Mouse (Mus musculus) heart, adult 2 months (tissue): ENCODE measurements around the gene Wdr45b. TPM values are rescaled to one million over a fixed set of nuclear protein-coding genes. Genes with fewer than 3 reads are reported as not detected.
"Not testable (repeated sequence)": the region's sequence is repeated elsewhere in the genome, so short reads cannot be mapped to it uniquely, and the experiment has no call there.

ENCODE experiments used
- DNase-seq, 2 experiments: peaks; one replicate each; pipeline ENCODE4 v3.0.0; 2021
- H3K27ac ChIP-seq: fragments of 200-600 bp; 2 replicates; pipeline ENCODE4 v1.8.1; 2022
- H3K27me3 ChIP-seq: fragments of 200-500 bp; 2 replicates; pipeline ENCODE4 v1.6.1; 2012; ENCODE audit warnings: mild to moderate bottlenecking, low read length, inconsistent platforms, mixed read lengths; ENCODE audit not compliant: control insufficient read depth, insufficient read depth
- H3K36me3 ChIP-seq: fragments of 200-500 bp; 2 replicates; pipeline ENCODE4 v1.6.1; 2012; ENCODE audit warnings: low read length, inconsistent platforms; ENCODE audit not compliant: control insufficient read depth, insufficient read depth
- H3K4me1 ChIP-seq: fragments of 200-500 bp; 2 replicates; pipeline ENCODE4 v1.6.1; 2011; ENCODE audit warnings: low read length; ENCODE audit not compliant: control insufficient read depth, insufficient read depth
- H3K4me3 ChIP-seq: fragments of 200-600 bp; 2 replicates; pipeline ENCODE4 v1.8.1; 2022
- H3K79me2 ChIP-seq: fragments of 200-500 bp; replicated peaks from 2 replicates; pipeline ENCODE4 v1.6.1; 2012; ENCODE audit warnings: mild to moderate bottlenecking, inconsistent platforms, low read length, moderate library complexity, mixed read lengths; ENCODE audit not compliant: control insufficient read depth, insufficient read depth
- H3K9ac ChIP-seq: fragments of 200-500 bp; 2 replicates; pipeline ENCODE4 v1.6.1; 2012; ENCODE audit warnings: low read depth, mild to moderate bottlenecking, control low read depth, inconsistent platforms, low read length, mixed read lengths
- CTCF ChIP-seq: fragments of 200-600 bp; IDR thresholded peaks from 2 replicates; pipeline ENCODE4 v1.8.1; 2022; ENCODE audit warnings: antibody characterized with exemption, mild to moderate bottlenecking, moderate library complexity
- EP300 ChIP-seq: fragments of 200-500 bp; IDR thresholded peaks from 2 replicates; pipeline ENCODE4 v1.6.1; 2011; ENCODE audit warnings: low read depth, low read length, control low read depth; ENCODE audit not compliant: insufficient read depth
- POLR2A ChIP-seq: fragments of 200-500 bp; IDR thresholded peaks from 2 replicates; pipeline ENCODE4 v1.6.1; 2011; ENCODE audit warnings: mild to moderate bottlenecking, low read depth, low read length, control low read depth; ENCODE audit not compliant: insufficient read depth
- WGBS: fragments of 180-500 bp; shearing (Covaris S2); methylation state at CpG from one replicate; pipeline ENCODE4 v1.1.7; 2018; 5-methylcytosine and 5-hydroxymethylcytosine counted together
- intact Hi-C: fragments of 180-260 bp; cut with DNase I; formaldehyde crosslinking; loops from one replicate; pipeline ENCODE4 v1.15.1; 2025
- polyA plus RNA-seq: library from polyadenylated mRNA; depleted of rRNA; stranded (reverse); fragments of >200 nt; gene quantifications from 2 replicates; pipeline ENCODE4 v1.2.3, GENCODE M21; 2012
- total RNA-seq, 2 experiments: library from RNA; stranded (reverse); gene quantifications; 2 replicates each; pipeline ENCODE4 v1.2.3; 2021

The Wdr45b gene
- total and polyA plus RNA-seq, 3 experiments: 34.4 to 36.9 (median 36.8) TPM

DNA sequence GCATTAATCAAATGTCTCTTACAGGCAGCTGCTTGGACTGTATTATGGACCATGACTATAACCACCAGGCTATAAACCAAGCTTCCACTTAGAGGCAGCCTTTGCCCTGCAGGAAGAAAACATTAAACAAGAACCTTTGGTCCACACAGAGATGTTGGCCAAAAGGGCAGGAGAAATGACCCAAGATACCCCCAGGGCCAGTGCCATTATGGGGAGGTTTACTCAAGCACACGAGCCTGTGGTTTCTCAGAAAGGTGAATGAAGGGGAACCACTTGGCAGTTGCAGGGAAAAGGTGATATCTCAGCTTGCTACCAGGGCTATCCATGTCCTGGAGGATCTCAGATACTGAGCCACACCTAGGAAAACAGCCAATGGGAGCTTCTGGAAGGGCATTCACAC is 28.2 kb downstream of the Wdr45b start:
- Histone ChIP-seq H3K4me1 (no peaks in the 10 kb centered on the region), H3K9ac (no peak overlapping the region), H3K36me3 (no peaks in the 10 kb centered on the region), H3K4me3 (no peak overlapping the region), H3K27me3 (no peaks in the 10 kb centered on the region), H3K27ac (no peak overlapping the region), H3K79me2 (no peaks in the 10 kb centered on the region)
- TF ChIP-seq POLR2A (no peak), CTCF (no peak), EP300 (0 out of 2 replicates have a peak, but pooled peaks have one; percentile 55)
- WGBS: 57% methylated on average over 1 of the region's 1 CpGs
- no peak for DNase-seq
- intact Hi-C loops: no loop called here

DNA sequence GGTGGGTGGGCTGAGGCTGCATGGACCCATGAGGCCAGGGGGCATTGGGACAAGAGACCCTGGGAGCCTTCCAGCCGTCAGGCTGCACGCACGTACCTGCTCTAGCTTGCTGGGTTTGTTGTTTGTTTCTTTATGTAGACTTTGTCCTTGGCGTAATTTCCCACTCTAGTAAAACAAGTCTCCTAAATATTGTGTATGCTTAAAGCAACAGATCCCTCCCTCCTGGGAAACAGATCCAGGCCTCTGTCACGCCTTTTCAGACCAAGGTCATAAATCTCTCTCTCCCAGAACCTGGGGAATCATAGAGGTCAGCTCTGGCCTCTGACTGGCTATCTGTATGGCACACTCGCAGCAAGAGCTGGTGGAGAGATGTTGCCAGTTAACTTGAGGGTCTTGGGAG is 46.5 kb downstream of the Wdr45b start:
- 93% methylated on average over 6 of the region's 6 CpGs for WGBS
- H3K79me2 ChIP-seq, H3K4me1 ChIP-seq, H3K27ac ChIP-seq, H3K27me3 ChIP-seq, DNase-seq, intact Hi-C loops, H3K4me3 ChIP-seq, H3K9ac ChIP-seq, H3K36me3 ChIP-seq: not testable (repeated sequence)

DNA sequence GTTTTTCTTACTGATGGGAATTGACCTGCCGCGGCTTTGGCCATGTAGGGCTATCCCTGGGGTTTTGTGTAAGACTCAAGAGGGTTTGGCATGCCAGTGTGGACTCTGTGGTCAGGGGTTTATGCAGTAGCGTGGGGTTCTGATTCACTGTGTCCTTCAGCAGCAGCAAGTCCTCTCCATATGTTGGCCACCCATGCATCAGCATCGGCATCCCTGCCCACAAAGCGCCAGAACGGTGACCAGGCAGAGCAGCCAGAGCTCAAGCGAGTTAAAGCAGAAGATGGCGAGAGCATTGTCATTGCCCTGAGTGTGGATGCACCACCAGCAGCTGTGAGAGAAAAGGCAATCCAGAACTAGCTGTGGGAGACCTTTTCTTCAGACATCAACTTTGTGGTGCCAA is 47.6 kb downstream of the Wdr45b start:
- no peaks in the 10 kb centered on the region; the same call in 1 of the 2 replicates for H3K79me2 ChIP-seq
- TF ChIP-seq POLR2A: no peak
- TF ChIP-seq CTCF: no peak
- TF ChIP-seq EP300: no peak
- no peaks in the 10 kb centered on the region; the same call in 1 of the 2 replicates for H3K36me3 ChIP-seq
- no peak overlapping the region for H3K9ac ChIP-seq
- no peak for DNase-seq
- intact Hi-C loops: no loop called here
- H3K4me1 ChIP-seq: no peaks in the 10 kb centered on the region
- no peaks in the 10 kb centered on the region for H3K27me3 ChIP-seq
- no peak overlapping the region for H3K4me3 ChIP-seq
- no peak overlapping the region for H3K27ac ChIP-seq
- 98% methylated on average over 8 of the region's 8 CpGs for WGBS

DNA sequence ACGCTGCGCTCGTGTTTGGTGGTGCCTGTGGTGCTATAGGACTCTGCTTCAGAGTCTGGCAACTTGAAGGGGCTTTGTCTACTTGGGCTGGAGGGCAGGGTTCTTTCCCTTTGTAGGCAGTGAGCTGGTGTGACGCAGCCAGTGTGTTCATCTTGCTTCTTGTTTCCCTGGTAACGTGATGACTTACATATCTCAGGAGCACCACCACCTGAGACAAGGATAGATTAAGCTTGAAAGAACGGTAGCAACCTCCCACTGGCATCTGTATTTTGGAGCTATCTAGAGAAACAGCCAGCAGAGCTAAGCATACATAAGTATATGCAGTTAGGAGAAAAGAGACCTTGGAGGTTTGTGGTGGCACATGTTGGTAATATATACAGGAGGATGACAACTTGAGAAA is 48.9 kb downstream of the Wdr45b start:
- H3K27me3 ChIP-seq: no peaks in the 10 kb centered on the region
- WGBS: 93% methylated on average over 6 of the region's 6 CpGs
- DNase-seq: no peak
- no peaks in the 10 kb centered on the region; the same call in 1 of the 2 replicates for H3K79me2 ChIP-seq
- H3K4me3 ChIP-seq: no peak overlapping the region
- H3K36me3 ChIP-seq: no peaks in the 10 kb centered on the region; the same call in 1 of the 2 replicates
- H3K4me1 ChIP-seq: no peaks in the 10 kb centered on the region
- TF ChIP-seq EP300: no peak
- no peak for TF ChIP-seq CTCF
- no peak for TF ChIP-seq POLR2A
- intact Hi-C loops: no loop called here
- no peak overlapping the region for H3K9ac ChIP-seq
- no peak overlapping the region for H3K27ac ChIP-seq

DNA sequence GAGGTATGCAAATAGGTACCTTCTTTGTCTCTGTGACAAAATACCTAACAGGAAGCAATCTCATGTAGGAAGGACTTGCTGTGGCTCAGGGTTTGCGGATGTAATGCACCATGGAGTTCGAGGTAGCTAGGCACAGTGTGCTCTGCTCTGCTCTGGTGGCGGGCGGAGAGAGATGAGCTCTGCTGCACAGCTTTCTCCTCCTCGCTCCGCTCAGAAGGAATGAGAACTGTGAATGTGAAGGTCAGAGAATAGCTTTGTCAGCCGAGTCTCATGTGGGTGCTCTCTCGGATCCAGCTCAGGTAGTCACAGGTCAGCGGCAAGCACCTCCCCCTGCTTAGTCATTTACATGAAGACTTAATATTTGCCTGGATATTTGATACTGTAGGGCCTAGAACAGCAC is 54.0 kb downstream of the Wdr45b start:
- Histone ChIP-seq H3K9ac (no peak overlapping the region), H3K79me2 (no peaks in the 10 kb centered on the region; the same call in 1 of the 2 replicates), H3K27me3 (no peaks in the 10 kb centered on the region), H3K4me3 (no peak overlapping the region), H3K36me3 (no peaks in the 10 kb centered on the region; the same call in 1 of the 2 replicates), H3K27ac (no peak overlapping the region), H3K4me1 (no peaks in the 10 kb centered on the region)
- intact Hi-C loops: no loop called here
- DNase-seq: no peak
- no peak for TF ChIP-seq EP300
- TF ChIP-seq POLR2A: no peak
- TF ChIP-seq CTCF: no peak
- 91% methylated on average over 9 of the region's 9 CpGs for WGBS

DNA sequence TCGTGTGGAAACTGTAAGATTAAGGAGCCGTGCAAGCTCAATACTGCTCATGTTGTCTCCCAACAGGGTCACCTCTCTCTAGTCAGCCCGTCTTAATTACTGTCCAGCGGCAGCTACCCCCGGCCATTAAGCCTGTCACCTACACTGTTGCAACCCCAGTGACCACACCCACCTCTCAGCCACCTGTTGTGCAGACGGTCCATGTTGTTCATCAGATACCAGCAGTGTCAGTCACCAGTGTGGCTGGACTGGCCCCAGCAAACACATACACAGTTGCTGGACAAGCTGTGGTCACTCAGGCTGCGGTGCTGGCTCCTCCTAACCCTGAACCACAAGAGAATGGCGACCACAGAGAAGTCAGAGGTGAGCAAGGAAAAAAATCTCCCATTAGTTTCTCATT is 55.8 kb downstream of the Wdr45b start:
- no peaks in the 10 kb centered on the region for H3K27me3 ChIP-seq

More for the DNA sequence above, 55.8 kb downstream of the Wdr45b start:
- Histone ChIP-seq H3K4me3 (no peak overlapping the region), H3K36me3 (no peaks in the 10 kb centered on the region), H3K27ac (no peak overlapping the region), H3K4me1 (no peaks in the 10 kb centered on the region), H3K79me2 (no peaks in the 10 kb centered on the region; the same call in 1 of the 2 replicates), H3K9ac (no peak overlapping the region)
- intact Hi-C loops: no loop called here
- DNase-seq: no peak
- TF ChIP-seq EP300: no peak
- TF ChIP-seq CTCF: no peak
- TF ChIP-seq POLR2A: no peak
- WGBS: 95% methylated on average over 8 of the region's 8 CpGs
